Mouse (Mus musculus) telencephalon, adult 2 months (tissue): ENCODE measurements at regions not wholly inside any gene's neighbourhood (a gene's known extent, or its start where the extent isn't known, plus 50 kb on each side); places are given as distances from the start of the nearest gene placed in this dataset.

Experiments used
- DNase-seq: peaks from one replicate; pipeline ENCODE4 v3.0.0-alpha.2; 2011; ENCODE audit warnings: low read depth, low spot score

- no peak for DNase-seq
Observed at GRCm38 (mm10) chr8:49441270-49441669, 597.5 kb upstream of the Tenm3 start.

- DNase-seq: no peak
Observed at GRCm38 (mm10) chr8:49396519-49396918, 552.8 kb upstream of the Tenm3 start.

DNA sequence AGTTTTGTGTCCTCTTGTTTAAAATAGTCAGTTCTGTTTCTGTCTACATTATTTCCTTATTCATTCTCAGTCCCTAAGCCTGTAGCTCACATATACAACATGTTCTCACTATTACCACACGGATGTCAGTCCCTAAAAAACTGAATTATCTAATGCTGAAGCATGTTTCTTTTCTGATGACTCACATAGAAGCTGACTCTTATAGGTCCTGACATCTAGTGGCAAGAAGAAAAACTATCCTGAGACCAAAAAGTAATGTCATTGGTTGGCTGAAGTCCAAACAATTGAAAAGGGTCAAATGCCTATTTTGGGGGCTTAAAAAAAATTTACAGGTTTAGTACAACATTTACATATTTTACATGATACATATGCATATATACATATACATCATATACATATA lies 551.3 kb upstream of the Tenm3 start:
- DNase-seq: no peak

GRCm38 (mm10) chr8:49389525-49389924 lies 545.8 kb upstream of the Tenm3 start:
- DNase-seq: no peak

- DNase-seq: no peak
Observed at GRCm38 (mm10) chr8:49387587-49387986, 543.8 kb upstream of the Tenm3 start.

DNA sequence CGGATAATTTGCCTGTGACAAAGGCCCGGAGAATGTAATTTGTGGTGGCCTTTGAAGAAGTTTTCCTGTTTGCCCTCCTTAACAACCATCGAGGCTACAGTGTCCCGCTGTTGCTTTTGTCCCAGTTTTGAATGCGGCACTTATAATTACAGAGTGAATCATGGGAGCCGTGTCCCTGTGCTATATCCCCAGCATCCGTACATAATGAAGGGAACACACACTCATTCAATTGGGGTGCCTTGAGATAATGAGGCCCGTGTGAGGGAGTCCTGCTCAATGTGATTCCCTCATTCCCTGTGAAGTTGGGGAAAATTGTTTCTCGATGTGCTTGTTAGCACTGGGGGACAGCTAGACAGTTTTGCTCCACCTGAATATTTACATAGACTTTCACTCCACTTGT lies 528.9 kb upstream of the Tenm3 start:
- DNase-seq: no peak

- DNase-seq: no peak
Observed at GRCm38 (mm10) chr8:49362682-49363081, 518.9 kb upstream of the Tenm3 start.

DNA sequence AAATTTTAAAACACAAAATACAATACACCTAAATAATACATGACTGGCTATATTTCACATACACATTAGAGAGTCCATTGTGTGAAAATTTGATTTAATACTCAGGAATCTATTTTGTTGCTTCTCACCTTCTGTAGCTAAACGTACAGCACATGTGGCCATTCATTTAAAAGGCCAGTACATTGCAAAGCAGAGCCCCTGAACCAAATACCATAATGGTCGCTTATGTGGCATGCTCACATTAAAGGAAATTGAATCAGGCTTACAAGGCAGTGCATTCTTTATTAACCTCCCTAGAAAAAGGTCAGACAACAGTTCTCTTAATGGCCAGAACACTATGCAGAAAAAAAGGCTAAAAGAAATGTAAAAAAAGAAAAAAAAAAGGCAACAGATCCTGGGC lies 517.7 kb upstream of the Tenm3 start:
- DNase-seq: no peak

GRCm38 (mm10) chr8:49360121-49360520 lies 516.4 kb upstream of the Tenm3 start:
- no peak for DNase-seq

DNA sequence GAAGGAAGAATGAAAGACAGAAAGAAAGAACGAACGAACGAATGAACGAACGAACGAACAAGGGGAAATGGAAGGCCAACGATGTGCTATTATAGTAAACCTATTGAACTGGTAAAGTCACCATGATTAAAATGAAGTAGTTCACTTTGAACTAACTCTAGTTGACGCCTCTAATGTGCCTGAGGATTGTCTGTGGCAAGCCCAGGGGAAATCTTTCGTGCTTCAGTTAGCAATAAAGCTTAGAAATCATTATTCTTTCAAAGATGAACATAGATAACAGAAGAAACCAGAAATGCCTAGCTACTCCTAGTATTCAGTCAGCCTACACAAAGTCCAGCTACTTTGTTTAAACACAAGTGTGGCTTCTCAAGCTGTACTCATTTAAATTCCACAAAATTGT lies 515.9 kb upstream of the Tenm3 start:
- no peak for DNase-seq

GRCm38 (mm10) chr8:49348602-49349001 lies 504.9 kb upstream of the Tenm3 start:
- DNase-seq: no peak

GRCm38 (mm10) chr8:49338716-49339115 lies 495.0 kb upstream of the Tenm3 start:
- no peak for DNase-seq

DNA sequence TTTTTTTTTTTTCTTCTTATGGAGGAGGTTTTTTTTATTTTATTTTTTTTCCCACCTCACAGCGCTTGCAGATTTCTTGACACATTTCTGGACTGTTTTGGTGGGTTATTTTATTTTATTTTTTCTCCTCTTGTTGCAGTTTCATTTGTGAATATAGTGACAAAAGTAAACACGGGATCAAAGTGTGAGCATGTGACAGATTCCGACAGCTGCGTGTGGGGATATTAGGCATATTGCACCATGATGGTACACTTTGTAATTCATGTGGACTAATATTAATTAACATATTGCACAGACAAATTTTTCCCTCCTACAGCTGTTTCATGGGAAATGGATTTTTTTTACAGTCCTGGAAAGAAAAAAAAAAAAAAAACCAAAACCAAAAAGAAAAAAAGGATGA lies 483.2 kb upstream of the Tenm3 start:
- DNase-seq: no peak

DNA sequence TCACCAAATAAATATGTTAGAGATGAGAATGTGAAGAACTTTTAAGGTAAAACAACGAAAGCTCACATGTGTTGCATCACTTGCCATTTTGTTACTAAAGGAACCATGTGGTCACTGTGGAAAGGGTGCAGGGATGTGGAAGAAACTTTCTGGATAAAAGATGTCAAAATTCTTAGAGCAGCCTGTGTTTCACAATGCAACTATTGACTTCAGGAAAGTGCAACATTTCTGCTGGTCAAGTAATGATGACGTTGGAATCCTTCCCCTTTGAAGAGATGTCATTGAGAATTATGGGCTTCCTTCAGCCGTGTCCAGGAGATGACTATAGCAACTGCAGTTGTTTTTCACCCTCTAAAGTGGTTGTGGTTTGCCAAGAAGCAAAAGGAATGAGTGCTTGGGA lies 477.7 kb upstream of the Tenm3 start:
- DNase-seq: no peak

- DNase-seq: no peak
Observed at GRCm38 (mm10) chr8:49313483-49314278, 469.9 kb upstream of the Tenm3 start.

DNA sequence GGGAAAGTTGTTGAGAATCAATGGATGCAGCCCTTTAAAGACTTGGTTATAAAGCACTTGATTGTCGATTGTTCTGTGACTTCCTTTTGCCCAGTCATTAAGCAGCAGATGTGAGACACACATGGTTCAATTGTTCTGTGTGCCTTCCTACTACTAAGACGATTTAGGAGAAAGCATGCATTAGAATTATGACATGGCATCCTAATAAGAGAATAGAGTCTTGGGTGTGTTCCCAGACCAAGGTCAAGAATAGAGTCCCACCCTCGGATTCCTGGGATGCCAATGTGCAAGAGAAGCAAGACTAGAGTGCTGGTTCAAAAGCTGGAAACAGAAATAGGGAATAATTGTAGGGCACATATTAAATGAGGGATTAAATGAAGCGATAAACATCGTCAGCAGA lies 469.1 kb upstream of the Tenm3 start:
- no peak for DNase-seq

GRCm38 (mm10) chr8:49282401-49282800 lies 438.6 kb upstream of the Tenm3 start:
- no peak for DNase-seq

GRCm38 (mm10) chr8:49281254-49281653 lies 437.5 kb upstream of the Tenm3 start:
- DNase-seq: no peak

DNA sequence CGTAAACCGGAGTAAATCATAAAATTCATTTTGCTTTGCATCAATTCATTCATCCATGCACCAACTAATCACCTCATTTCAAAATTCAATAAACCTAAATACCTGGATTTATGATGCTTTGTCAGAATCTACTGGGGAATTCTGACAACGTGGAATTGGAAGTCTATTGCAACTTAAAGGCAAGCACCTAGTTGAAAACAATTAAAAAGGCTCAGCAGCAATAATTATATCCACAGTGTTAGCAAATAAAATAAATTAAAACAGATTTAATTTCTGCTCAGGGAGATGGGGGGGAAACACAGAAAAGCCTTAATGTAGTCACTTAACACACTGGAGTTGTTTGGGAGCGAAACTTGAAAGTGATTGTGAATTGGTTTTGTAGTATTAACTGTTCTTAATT lies 430.3 kb upstream of the Tenm3 start:
- no peak for DNase-seq

- no peak for DNase-seq
Observed at GRCm38 (mm10) chr8:49273109-49273508, 429.4 kb upstream of the Tenm3 start.

DNA sequence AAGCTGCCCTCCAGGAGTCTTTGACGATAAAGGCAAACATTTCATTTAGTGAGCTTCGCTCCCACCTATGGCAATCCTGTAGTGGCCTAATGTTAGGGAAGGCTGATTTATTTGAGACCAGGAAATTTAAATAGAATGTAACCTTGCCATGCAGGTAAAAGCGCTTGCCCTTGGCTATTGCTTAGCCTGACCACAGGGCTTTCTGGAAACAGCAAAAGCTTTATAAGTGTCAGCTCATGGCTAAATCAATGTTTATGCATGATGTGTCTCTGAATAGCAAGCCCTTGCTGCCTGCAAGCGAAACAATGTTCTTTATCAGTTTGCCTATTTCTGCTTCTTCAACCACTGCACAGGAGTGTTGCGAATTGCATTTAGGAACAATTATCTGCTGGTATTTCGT lies 419.7 kb upstream of the Tenm3 start:
- no peak for DNase-seq

- DNase-seq: no peak
Observed at GRCm38 (mm10) chr8:49262797-49263196, 419.0 kb upstream of the Tenm3 start.

- no peak for DNase-seq
Observed at GRCm38 (mm10) chr8:49255954-49256353, 412.2 kb upstream of the Tenm3 start.

- no peak for DNase-seq
Observed at GRCm38 (mm10) chr8:49254311-49254828, 410.6 kb upstream of the Tenm3 start.
